ENCODE assay signal across 28 mouse cellular contexts in the genomic region with DNA sequence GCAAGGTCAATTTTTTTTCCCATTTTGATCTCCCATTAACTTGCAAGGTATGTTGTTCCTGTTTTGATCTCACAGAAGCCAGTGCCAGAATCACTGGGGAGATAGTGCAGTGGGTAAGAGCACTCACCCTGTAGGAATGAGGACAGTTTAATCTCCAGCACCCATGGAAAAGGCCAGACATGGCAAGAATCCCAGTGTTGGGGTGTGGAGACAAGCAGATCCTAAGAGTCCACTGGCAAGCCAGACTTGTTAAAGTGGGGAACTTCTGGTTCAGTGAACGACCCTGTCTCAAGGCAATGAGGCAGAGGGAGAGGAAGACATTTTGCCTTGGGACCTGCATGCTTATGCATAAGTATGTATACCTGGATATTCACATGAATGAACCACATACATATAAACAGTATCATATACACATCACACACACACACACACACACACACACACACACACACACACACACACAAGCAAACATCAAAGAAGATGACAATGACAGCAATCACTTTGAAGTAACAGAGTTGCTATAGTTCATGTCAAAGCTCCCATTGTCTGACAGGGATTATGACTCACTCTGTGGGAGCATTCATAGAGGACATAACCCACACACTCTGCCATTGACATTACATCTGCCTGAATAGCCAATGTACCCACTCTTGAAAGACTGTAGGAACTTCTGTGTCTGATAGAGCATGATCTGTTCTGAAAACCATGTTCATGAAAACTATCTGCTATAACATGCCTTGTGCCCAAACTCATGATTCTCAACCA. TPM values are rescaled to one million over a fixed set of nuclear protein-coding genes. Genes with fewer than 3 reads are reported as not detected.
"Had no signal": no experiment of that assay in that cellular context is flagged by ENCODE, and none has a peak within 500 bp of the region (broad histone marks: within the 10 kb centered on the region; RNA-seq: fewer than 3 reads in every experiment).

No protein-coding gene starts in this region.

- H3K27ac ChIP-seq: liver, embryonic 13.5 days had no signal

- H3K9ac ChIP-seq: liver, embryonic 13.5 days had no signal

- H3K27me3 ChIP-seq: liver, embryonic 13.5 days had no signal

- DNase-seq: kidney, adult 8-10 months; kidney, postnatal 14 days; kidney, postnatal 4 days; liver, embryonic 13.5 days; lung, adult 2 months; lung, postnatal 14 days; lung, postnatal 4 days; midbrain, embryonic 14.5 days; thymus, adult 2 months; thymus, postnatal 14 days; thymus, postnatal 4 days had no signal

- H3K4me1 ChIP-seq: liver, embryonic 13.5 days had no signal

- H3K36me3 ChIP-seq: liver, embryonic 13.5 days had no signal

- H3K9me3 ChIP-seq: liver, embryonic 13.5 days had no signal

- H3K4me3 ChIP-seq: liver, embryonic 13.5 days had no signal

- H3K4me2 ChIP-seq: liver, embryonic 13.5 days; midbrain, embryonic 11.5 days had no signal

RNA-seq across cellular contexts. Expression of a gene that starts 15.1 kb away (rescaled TPM):
- total RNA-seq: liver, adult 2 months; megakaryocyte progenitor cell, adult 5-6 weeks; megakaryocyte-erythroid progenitor cell, adult 5-6 weeks; midbrain, postnatal 0 days had no signal
- polyA plus RNA-seq: limb, embryonic 11.5 days; liver, adult 2 months; liver, embryonic 13.5 days; midbrain, embryonic 11.5 days; midbrain, embryonic 14.5 days; midbrain, postnatal 0 days; neural tube, embryonic 11.5 days; neural tube, embryonic 14.5 days had no signal

RNA-seq across cellular contexts. Expression of a gene that starts 30.1 kb away (rescaled TPM):
- total RNA-seq: layer of hippocampus, adult 18-20 months; layer of hippocampus, postnatal 14 days had no signal
- polyA plus RNA-seq: small intestine, adult 2 months had no signal

RNA-seq across cellular contexts. Expression of a gene that starts 30.4 kb away (rescaled TPM):
- total RNA-seq: layer of hippocampus, postnatal 14 days; left cerebral cortex, adult 18-20 months; left cerebral cortex, postnatal 36 days; liver, adult 2 months; megakaryocyte progenitor cell, adult 5-6 weeks; megakaryocyte-erythroid progenitor cell, adult 5-6 weeks; midbrain, postnatal 0 days had no signal
- polyA plus RNA-seq: limb, embryonic 11.5 days; limb, embryonic 14.5 days; liver, adult 2 months; liver, embryonic 13.5 days; liver, embryonic 16.5 days; lung, adult 2 months; lung, embryonic 16.5 days; midbrain, embryonic 11.5 days; midbrain, embryonic 14.5 days; neural tube, embryonic 11.5 days; neural tube, embryonic 14.5 days; small intestine, adult 2 months; spleen, adult 2 months; thymus, adult 2 months had no signal

RNA-seq across cellular contexts. Expression of a gene that starts 35.1 kb away (rescaled TPM):
- total RNA-seq: midbrain, postnatal 0 days had no signal
- polyA plus RNA-seq: neural tube, embryonic 11.5 days; neural tube, embryonic 14.5 days had no signal
